Mouse (Mus musculus) C2C12 (cell line): ENCODE results near the gene Armh3.

ENCODE experiments used
- CEBPB ChIP-seq: IDR thresholded peaks from one replicate; pipeline ENCODE4 v1.6.1; 2011; ENCODE audit warnings: low read depth, mild to moderate bottlenecking, control low read depth, moderate library complexity
- CTCF ChIP-seq: IDR thresholded peaks from one replicate; pipeline ENCODE4 v1.5.1; 2011; ENCODE audit not compliant: control insufficient read depth, insufficient read depth, insufficient read length
- MAX ChIP-seq: IDR thresholded peaks from one replicate; pipeline ENCODE4 v1.6.1; 2011; ENCODE audit warnings: mild to moderate bottlenecking, control low read depth
- MYOG ChIP-seq: IDR thresholded peaks from one replicate; pipeline ENCODE4 v1.6.1; 2011; ENCODE audit not compliant: control insufficient read depth, insufficient read length; ENCODE audit errors: extremely low read depth
- USF1 ChIP-seq: IDR thresholded peaks from one replicate; pipeline ENCODE4 v1.6.1; 2011; ENCODE audit warnings: low read depth, mild to moderate bottlenecking, control low read depth, moderate library complexity

- TF ChIP-seq CTCF: no peak
- no peak for TF ChIP-seq USF1
- TF ChIP-seq MYOG: no peak
- no peak for TF ChIP-seq CEBPB
- no peak for TF ChIP-seq MAX
These were observed 79.9 kb downstream of the Armh3 start for GRCm38 (mm10) chr19:45918406-45918805.
